Mouse (Mus musculus): ENCODE measurements around the gene Apol7b. TPM values are rescaled to one million over a fixed set of nuclear protein-coding genes. Genes with fewer than 3 reads are reported as not detected.

Apol7b gene
- polyA plus RNA-seq, 1 experiment from 2014 or later: 0.13 TPM

DNA sequence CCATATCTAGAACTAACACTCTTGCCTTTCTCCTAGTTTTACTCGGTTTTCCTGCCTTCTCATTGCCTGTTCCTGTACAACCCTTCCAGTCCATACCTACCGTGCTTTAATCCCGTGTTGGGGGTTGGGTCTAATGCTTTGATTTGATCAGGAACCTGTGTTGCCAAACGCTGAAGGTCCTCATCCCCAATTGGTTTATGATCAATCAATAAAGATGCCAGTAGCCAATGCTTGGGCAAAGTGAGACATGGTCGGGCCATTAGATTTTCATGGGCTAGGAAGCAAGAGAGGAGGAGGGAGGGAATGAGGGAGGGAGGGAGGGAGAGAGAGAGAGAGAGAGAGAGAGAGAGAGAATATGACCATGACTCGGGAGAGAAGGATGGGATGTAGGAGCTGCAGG is 65.8 kb downstream of the Apol7b start:
- 75% methylated on average over 6 of the region's 6 CpGs for WGBS
- no peak overlapping the region for H3K9ac ChIP-seq
- no peak for ATAC-seq (ENCODE audit: low FRiP score, low read depth)

GRCm38 (mm10) chr15:77379921-77380320 is 67.4 kb downstream of the Apol7b start:
- Histone ChIP-seq H3K9me3 (no peaks in the 10 kb centered on the region), H3K4me2 (replicated peaks) (no peak overlapping the region), H3K27ac (no peak overlapping the region), H3K4me1 (0 out of 2 replicates have a peak, but pooled peaks cover 4% of the 10 kb centered on the region), H3K9ac (no peak overlapping the region), H3K27me3 (no peaks in the 10 kb centered on the region), H3K4me3 (no peak overlapping the region), H3K36me3 (no peaks in the 10 kb centered on the region)
- 47% methylated on average over 4 of the region's 4 CpGs for WGBS
- ATAC-seq (ENCODE audit: low FRiP score, low read depth): no peak

More for the DNA sequence above, 65.8 kb downstream of the Apol7b start:
- Histone ChIP-seq H3K9me3 (no peaks in the 10 kb centered on the region), H3K4me1 (0 out of 2 replicates have a peak, but pooled peaks cover 4% of the 10 kb centered on the region), H3K27me3 (no peaks in the 10 kb centered on the region), H3K27ac (no peak overlapping the region), H3K36me3 (no peaks in the 10 kb centered on the region), H3K4me2 (replicated peaks) (no peak overlapping the region), H3K4me3 (no peak overlapping the region)

DNA sequence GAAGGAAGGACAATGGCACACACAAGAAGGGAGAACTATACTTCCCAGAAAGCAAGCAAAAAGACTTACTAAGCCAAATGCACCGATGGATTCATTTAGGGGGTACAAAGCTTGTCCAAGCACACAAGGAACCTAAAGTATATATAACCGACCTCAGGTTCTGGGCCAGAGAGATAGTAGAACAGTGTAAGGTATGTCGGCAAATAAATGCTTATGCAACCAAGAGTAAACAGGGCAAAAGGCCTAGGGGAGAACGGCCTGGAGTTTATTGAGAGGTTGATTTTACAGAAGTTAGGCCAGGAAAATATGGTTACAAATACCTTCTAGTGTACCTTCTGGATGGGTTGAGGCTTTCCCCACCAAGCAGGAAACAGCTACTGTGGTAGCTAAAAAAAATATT is 69.9 kb downstream of the Apol7b start:
- Histone ChIP-seq H3K4me1 (0 out of 2 replicates have a peak, but pooled peaks cover 4% of the 10 kb centered on the region), H3K4me2 (replicated peaks) (no peak overlapping the region), H3K4me3 (no peak overlapping the region), H3K27me3 (no peaks in the 10 kb centered on the region), H3K27ac (no peak overlapping the region), H3K36me3 (no peaks in the 10 kb centered on the region), H3K9me3 (no peaks in the 10 kb centered on the region), H3K9ac (no peak overlapping the region)
- 91% methylated on average over 4 of the region's 4 CpGs for WGBS
- ATAC-seq (ENCODE audit: low FRiP score, low read depth): no peak

- Histone ChIP-seq H3K4me1 (0 out of 2 replicates have a peak, but pooled peaks cover 4% of the 10 kb centered on the region), H3K36me3 (no peaks in the 10 kb centered on the region), H3K9ac (no peak overlapping the region), H3K9me3 (no peaks in the 10 kb centered on the region), H3K27ac (no peak overlapping the region), H3K4me3 (no peak overlapping the region), H3K27me3 (no peaks in the 10 kb centered on the region), H3K4me2 (replicated peaks) (no peak overlapping the region)
- ATAC-seq (ENCODE audit: low FRiP score, low read depth): no peak
- WGBS: 83% methylated on average over 7 of the region's 7 CpGs
These were observed 70.4 kb downstream of the Apol7b start for GRCm38 (mm10) chr15:77376920-77377319.

Other genes with a start within 250 kb of the Apol7b start
- 78.4 and 83.1 TPM in 2 replicates for gene Rbfox2, start 140.5 kb downstream of the Apol7b start, polyA plus RNA-seq (2015; fragmentation: Nextera tagmentation; extraction: Ambion mirVana)
- not detected in 2 replicates for gene Apol7a, start 48.4 kb downstream of the Apol7b start, polyA plus RNA-seq (2015; fragmentation: Nextera tagmentation; extraction: Ambion mirVana)
- gene Apol9a, start 36.4 kb downstream of the Apol7b start, polyA plus RNA-seq (2015; fragmentation: Nextera tagmentation; extraction: Ambion mirVana): not detected in 2 replicates
- not detected in 2 replicates for gene Apol10a, start 29.6 kb upstream of the Apol7b start, polyA plus RNA-seq (2015; fragmentation: Nextera tagmentation; extraction: Ambion mirVana)
- gene Apol11a, start 60.8 kb upstream of the Apol7b start, polyA plus RNA-seq (2015; fragmentation: Nextera tagmentation; extraction: Ambion mirVana): not detected in 2 replicates
- gene Apol7c, start 85.8 kb upstream of the Apol7b start, polyA plus RNA-seq (2015; fragmentation: Nextera tagmentation; extraction: Ambion mirVana): not detected in 2 replicates
- gene 1700025B11Rik, start 114.4 kb upstream of the Apol7b start, polyA plus RNA-seq (2015; fragmentation: Nextera tagmentation; extraction: Ambion mirVana): not detected in 2 replicates
- gene Apol10b, start 148.6 kb upstream of the Apol7b start, polyA plus RNA-seq (2015; fragmentation: Nextera tagmentation; extraction: Ambion mirVana): 0.08 and 0.18 TPM in 2 replicates
- not detected in 2 replicates for gene Gm36245, start 151.8 kb upstream of the Apol7b start, polyA plus RNA-seq (2015; fragmentation: Nextera tagmentation; extraction: Ambion mirVana)
- 0.08 TPM in 1 of 2 replicates, not detected in the other for gene Apol11b, start 195.8 kb upstream of the Apol7b start, polyA plus RNA-seq (2015; fragmentation: Nextera tagmentation; extraction: Ambion mirVana)